Mouse (Mus musculus): Measurements from ENCODE around the gene Hoga1. TPM values are rescaled to one million over a fixed set of nuclear protein-coding genes. Genes with fewer than 3 reads are reported as not detected.

The Hoga1 gene
- not detected in 2 replicates for total RNA-seq (2014; fragmentation: Nextera tagmentation)
- total RNA-seq (2017) = not detected in 2 replicates

GRCm38 (mm10) chr19:42045269-42046102 is at the start of gene Hoga1:
Hoga1 (plus strand) TSS chr19:42045610.
- peak; percentile 88 for ATAC-seq (replicated peaks; ENCODE audit: low FRiP score, low TSS enrichment, poor library complexity, severe bottlenecking)

- ATAC-seq (replicated peaks; ENCODE audit: low FRiP score, low TSS enrichment, poor library complexity, severe bottlenecking) = no peak
These were observed 48.3 kb upstream of the Hoga1 start for GRCm38 (mm10) chr19:41997090-41997489.

- no peak for ATAC-seq (replicated peaks; ENCODE audit: low FRiP score, low TSS enrichment, poor library complexity, severe bottlenecking)
These were observed 46.5 kb upstream of the Hoga1 start for GRCm38 (mm10) chr19:41998770-41999548.

GRCm38 (mm10) chr19:41999688-42000283 is 45.6 kb upstream of the Hoga1 start:
- ATAC-seq (replicated peaks; ENCODE audit: low FRiP score, low TSS enrichment, poor library complexity, severe bottlenecking) = no peak

- no peak for ATAC-seq (replicated peaks; ENCODE audit: low FRiP score, low TSS enrichment, poor library complexity, severe bottlenecking)
These were observed 44.9 kb upstream of the Hoga1 start for GRCm38 (mm10) chr19:42000446-42000958.

GRCm38 (mm10) chr19:42001253-42001980 is 44.0 kb upstream of the Hoga1 start:
- ATAC-seq (replicated peaks; ENCODE audit: low FRiP score, low TSS enrichment, poor library complexity, severe bottlenecking) = no peak

- ATAC-seq (replicated peaks; ENCODE audit: low FRiP score, low TSS enrichment, poor library complexity, severe bottlenecking) = no peak
These were observed 41.2 kb upstream of the Hoga1 start for GRCm38 (mm10) chr19:42004258-42004657.

- ATAC-seq (replicated peaks; ENCODE audit: low FRiP score, low TSS enrichment, poor library complexity, severe bottlenecking) = no peak
These were observed 39.8 kb upstream of the Hoga1 start for GRCm38 (mm10) chr19:42005616-42006015.

GRCm38 (mm10) chr19:42006568-42006967 is 38.8 kb upstream of the Hoga1 start:
- no peak for ATAC-seq (replicated peaks; ENCODE audit: low FRiP score, low TSS enrichment, poor library complexity, severe bottlenecking)

GRCm38 (mm10) chr19:42008586-42008985 is 36.8 kb upstream of the Hoga1 start:
- ATAC-seq (replicated peaks; ENCODE audit: low FRiP score, low TSS enrichment, poor library complexity, severe bottlenecking) = no peak

GRCm38 (mm10) chr19:42009067-42009466 is 36.3 kb upstream of the Hoga1 start:
- ATAC-seq (replicated peaks; ENCODE audit: low FRiP score, low TSS enrichment, poor library complexity, severe bottlenecking) = no peak

GRCm38 (mm10) chr19:42010436-42010835 is 35.0 kb upstream of the Hoga1 start:
- ATAC-seq (replicated peaks; ENCODE audit: low FRiP score, low TSS enrichment, poor library complexity, severe bottlenecking) = no peak

- ATAC-seq (replicated peaks; ENCODE audit: low FRiP score, low TSS enrichment, poor library complexity, severe bottlenecking) = no peak
These were observed 34.3 kb upstream of the Hoga1 start for GRCm38 (mm10) chr19:42011123-42011522.

GRCm38 (mm10) chr19:42014231-42014825 is 31.1 kb upstream of the Hoga1 start:
- no peak for ATAC-seq (replicated peaks; ENCODE audit: low FRiP score, low TSS enrichment, poor library complexity, severe bottlenecking)

GRCm38 (mm10) chr19:42015001-42015400 is 30.4 kb upstream of the Hoga1 start:
- no peak for ATAC-seq (replicated peaks; ENCODE audit: low FRiP score, low TSS enrichment, poor library complexity, severe bottlenecking)

- ATAC-seq (replicated peaks; ENCODE audit: low FRiP score, low TSS enrichment, poor library complexity, severe bottlenecking) = no peak
These were observed 29.2 kb upstream of the Hoga1 start for GRCm38 (mm10) chr19:42016251-42016650.

GRCm38 (mm10) chr19:42016840-42017239 is 28.6 kb upstream of the Hoga1 start:
- no peak for ATAC-seq (replicated peaks; ENCODE audit: low FRiP score, low TSS enrichment, poor library complexity, severe bottlenecking)

GRCm38 (mm10) chr19:42017399-42018247 is 27.8 kb upstream of the Hoga1 start:
- no peak for ATAC-seq (replicated peaks; ENCODE audit: low FRiP score, low TSS enrichment, poor library complexity, severe bottlenecking)

All from megakaryocyte-erythroid progenitor cell, adult 5-6 weeks (primary cell).